Mouse (Mus musculus): ENCODE data around the gene Abcc4.

GRCm38 (mm10) chr14:118452572-118452971, 253.4 kb downstream of the Abcc4 start:
- TF ChIP-seq CTCF (IDR thresholded peaks at IDR 0.05; ENCODE audit: insufficient read depth, low read length) (no peak), POLR2A (IDR thresholded peaks at IDR 0.05; ENCODE audit: borderline replicate concordance, extremely low read depth, low read depth, low read length) (no peak)

Measured in lung, adult 2 months (tissue).